Mouse (Mus musculus): ENCODE results near the gene Sirpa.

Gene Sirpa

GRCm38 (mm10) chr2:129632324-129632723, 39.7 kb downstream of the Sirpa start:
- no peak for DNase-seq (ENCODE audit: low read depth in 1 of 2, low spot score in 2 of 2)

DNA sequence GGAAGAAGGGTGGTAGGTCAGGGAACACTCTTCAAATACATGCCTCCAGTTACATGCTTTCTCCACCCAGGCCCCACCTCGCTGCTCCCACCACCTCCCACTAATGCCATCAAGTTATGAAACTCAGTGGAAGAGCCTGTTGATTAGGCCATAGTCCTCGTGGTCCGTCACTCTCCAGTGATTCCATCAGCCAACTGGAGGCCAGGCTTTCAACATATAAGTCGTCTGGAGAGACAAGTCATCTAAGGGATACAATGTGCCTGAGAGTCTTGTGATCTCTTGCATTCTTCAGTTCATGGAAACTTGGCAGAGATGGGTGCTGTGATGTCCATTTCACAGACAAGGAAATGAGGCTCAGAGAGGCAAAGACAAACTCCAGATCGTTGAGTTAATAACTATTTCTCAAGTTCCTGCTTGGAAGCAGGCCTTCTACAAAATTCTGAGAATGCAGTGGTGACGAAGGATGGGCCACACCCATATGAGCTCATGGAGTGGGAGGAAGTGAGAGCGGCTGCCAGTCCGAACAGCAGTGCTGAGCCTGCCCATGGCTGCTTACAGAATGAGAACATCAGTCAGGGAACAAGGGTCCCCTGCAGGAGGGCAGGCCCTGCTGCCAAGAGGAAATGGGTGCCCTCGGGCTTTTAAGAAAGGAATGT, 40.6 kb downstream of the Sirpa start:
- peak; percentile 82 to 88 for DNase-seq (ENCODE audit: low read depth in 1 of 2, low spot score in 2 of 2)

DNA sequence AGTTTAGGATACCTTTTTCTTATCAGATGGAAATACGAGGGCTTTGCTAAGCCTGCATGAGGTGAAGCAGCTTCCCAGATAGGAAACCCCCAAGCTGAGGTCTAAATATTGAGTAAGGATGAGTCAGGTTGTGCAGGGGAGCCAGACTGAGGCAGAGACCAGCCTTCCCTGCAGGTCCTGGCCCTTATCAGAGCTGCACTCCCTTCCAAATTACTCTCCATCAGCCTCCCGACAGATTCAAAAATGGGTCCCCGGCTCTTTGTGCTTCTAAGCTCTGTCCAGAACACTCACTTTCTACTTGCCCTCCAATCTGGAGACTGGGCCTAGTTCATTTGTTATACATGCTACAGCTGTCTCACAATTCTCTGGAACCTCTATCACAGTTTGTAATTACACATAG, 41.3 kb downstream of the Sirpa start:
- DNase-seq (ENCODE audit: low read depth in 1 of 2, low spot score in 2 of 2), result peak in 1 of 2 experiments; percentile 1

DNA sequence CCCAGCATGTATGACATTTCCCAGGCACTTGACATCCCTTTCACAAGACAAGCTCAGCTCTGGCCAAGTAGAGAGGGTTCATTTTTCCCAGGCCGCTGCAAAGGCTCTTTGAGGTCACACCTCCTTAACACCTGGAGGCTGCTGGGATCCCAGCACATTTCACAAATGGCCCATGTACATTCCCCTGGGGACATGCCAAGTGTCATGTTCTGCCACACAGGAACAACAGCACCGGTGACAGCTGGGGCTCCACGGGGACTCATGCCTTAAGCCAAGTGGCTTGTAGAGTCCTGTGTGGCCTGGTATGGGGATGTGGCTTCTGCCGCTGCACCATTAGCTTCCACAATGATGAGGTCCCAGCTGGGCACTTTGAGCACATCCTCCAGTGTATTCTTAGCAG, 60.0 kb downstream of the Sirpa start:
- no peak for DNase-seq (ENCODE audit: low read depth in 1 of 2, low spot score in 2 of 2)

- DNase-seq (ENCODE audit: low read depth in 1 of 2, low spot score in 2 of 2), result no peak
These were observed 61.0 kb downstream of the Sirpa start for GRCm38 (mm10) chr2:129653632-129654031.

DNA sequence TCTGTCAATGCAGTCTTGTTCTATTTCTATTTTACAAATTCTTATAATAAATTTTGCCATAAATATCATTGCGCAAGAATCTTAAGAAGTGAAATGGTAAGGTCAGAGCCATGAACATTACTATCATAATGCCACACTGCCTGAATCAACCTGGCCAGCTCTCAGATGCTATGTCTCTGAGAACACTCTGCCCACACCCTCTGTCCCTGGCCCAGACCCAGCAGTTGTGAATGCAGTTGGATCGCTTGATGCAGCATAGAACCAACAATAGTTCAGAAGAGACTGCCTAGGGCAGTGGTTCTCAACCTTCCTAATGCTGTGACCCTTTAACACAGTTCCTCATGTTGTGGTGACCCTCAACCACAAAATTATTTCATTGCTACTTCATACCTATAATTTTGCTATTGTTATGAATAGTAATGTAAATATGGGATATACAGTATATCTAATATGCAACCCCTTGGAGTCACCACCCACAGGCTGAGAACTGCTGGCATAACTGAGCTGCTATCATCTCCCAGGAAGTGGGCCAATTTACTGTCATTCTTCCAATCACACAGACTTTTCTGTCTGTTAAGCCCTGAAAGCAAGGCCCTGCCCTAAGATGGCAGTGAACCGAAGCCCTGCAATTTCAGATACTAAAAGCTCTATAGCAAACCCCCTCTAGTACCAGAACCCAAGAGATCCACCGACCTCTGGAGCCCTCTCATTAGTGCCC, 61.8 kb downstream of the Sirpa start:
- DNase-seq (ENCODE audit: low read depth in 1 of 2, low spot score in 2 of 2), result no peak

DNA sequence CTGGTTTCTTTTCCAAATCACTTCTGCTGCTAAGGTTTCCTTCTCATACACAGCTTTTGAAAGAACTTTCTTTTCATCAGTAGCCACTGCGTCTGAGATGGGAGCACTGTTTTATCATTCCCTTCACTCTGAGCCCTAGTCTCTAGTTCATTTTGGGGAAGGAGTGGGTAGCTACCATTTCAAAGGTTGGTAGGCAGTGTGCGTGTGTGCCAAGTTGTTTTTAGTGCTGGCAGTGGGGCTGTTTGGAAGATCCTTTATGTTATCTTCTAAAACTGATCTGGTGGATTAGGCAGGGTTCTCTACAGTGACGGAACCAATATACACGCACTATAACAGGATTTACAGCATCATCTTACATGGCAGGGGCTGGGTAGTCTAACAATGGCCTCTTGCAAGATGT, 62.4 kb downstream of the Sirpa start:
- no peak for DNase-seq (ENCODE audit: low read depth in 1 of 2, low spot score in 2 of 2)

DNA sequence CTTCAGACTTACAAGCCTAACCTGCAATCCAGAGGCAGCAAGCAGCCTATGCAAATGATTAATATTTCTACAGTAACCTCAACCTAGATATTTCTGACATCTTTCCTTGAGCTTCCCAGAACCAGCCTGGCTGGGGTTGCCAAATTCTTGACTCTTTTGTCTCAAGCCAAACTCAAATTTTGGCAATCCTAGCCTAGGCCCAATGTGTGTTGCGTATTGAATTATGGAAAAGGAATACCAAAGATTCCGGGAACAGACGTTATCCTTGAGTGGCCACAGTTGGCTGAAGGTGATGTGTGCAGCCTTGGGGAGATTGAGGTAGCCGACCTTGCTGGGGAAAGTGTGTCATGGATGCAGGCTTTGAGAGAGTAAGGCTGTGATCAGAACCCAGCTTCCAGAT, 66.2 kb downstream of the Sirpa start:
- DNase-seq (ENCODE audit: low read depth in 1 of 2, low spot score in 2 of 2), result no peak

- DNase-seq (ENCODE audit: low read depth in 1 of 2, low spot score in 2 of 2), result no peak
These were observed 67.4 kb downstream of the Sirpa start for GRCm38 (mm10) chr2:129660020-129660419.

- no peak for DNase-seq (ENCODE audit: low read depth in 1 of 2, low spot score in 2 of 2)
These were observed 69.8 kb downstream of the Sirpa start for GRCm38 (mm10) chr2:129662484-129662883.

DNA sequence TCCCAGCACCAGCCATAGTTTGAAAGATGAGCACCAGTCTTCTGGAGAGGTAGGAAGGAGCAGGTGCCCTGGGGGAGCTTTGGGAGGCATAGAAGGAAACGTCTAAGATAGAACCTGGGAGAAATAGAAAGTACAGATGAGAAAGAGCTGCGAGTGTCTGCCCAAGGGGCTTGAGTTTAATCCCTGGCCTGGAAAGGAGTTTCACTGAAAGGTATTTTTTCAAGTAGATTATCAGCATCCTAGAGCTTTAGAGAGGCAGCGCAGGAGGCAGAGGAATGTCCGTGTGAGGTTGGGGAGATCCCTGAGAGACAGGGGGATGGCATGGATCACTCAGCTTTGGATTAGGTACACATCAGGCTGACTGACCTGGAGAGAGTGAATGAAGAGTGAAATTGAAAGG, 79.3 kb downstream of the Sirpa start:
- no peak for DNase-seq (ENCODE audit: low read depth in 1 of 2, low spot score in 2 of 2)

DNA sequence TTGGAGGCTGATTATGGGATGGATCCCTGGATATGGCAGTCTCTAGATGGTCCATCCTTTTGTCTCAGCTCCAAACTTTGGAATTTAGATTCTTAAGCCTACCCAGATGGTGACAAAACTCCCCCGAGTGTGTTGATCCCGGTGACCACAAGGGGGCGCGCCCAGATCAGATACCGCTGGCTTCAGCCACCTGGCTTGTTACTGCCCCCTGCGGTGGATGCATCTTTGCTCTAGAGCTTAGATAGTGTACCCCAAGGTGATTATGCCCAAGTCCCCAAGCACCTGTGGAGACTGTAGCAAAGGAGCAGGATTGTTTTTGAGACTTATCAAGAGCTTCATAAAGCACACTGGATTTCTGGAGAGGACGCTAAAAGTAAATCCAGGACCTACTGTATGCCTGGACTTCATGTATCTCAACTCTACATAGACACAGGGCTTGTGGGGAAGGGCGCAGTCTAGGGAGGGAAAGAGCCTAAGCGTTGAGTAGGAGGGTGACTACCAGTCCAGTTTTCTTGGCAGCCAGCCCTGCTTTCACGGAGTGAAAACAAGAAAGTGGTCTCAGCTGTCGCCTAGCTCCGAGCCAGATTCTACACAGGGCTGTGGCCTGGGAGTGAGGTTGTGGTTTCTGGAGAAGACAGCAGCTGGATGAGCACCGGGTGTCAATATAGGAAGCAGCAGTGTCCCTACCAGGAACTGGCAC, 82.5 kb downstream of the Sirpa start:
- peak in 1 of 2 experiments; percentile 63 for DNase-seq (ENCODE audit: low read depth in 1 of 2, low spot score in 2 of 2)

GRCm38 (mm10) chr2:129677664-129678063, 85.0 kb downstream of the Sirpa start:
- DNase-seq (ENCODE audit: low read depth in 1 of 2, low spot score in 2 of 2), result no peak

GRCm38 (mm10) chr2:129679066-129679465, 86.4 kb downstream of the Sirpa start:
- no peak for DNase-seq (ENCODE audit: low read depth in 1 of 2, low spot score in 2 of 2)

- DNase-seq (ENCODE audit: low read depth in 1 of 2, low spot score in 2 of 2), result no peak
These were observed 87.6 kb downstream of the Sirpa start for GRCm38 (mm10) chr2:129680236-129680635.
